Mouse (Mus musculus) heart, adult 2 months (tissue): ENCODE results near the gene Slc25a42.

Source experiments
- CTCF ChIP-seq: fragments of 200-600 bp; IDR thresholded peaks from 2 replicates; pipeline ENCODE4 v1.8.1; 2022; ENCODE audit warnings: antibody characterized with exemption, mild to moderate bottlenecking, moderate library complexity
- POLR2A ChIP-seq: fragments of 200-500 bp; IDR thresholded peaks from 2 replicates; pipeline ENCODE4 v1.6.1; 2011; ENCODE audit warnings: mild to moderate bottlenecking, low read depth, low read length, control low read depth; ENCODE audit not compliant: insufficient read depth

- no peak for TF ChIP-seq CTCF
- TF ChIP-seq POLR2A, result no peak
These were observed 5.3 kb upstream of the Slc25a42 start for GRCm38 (mm10) chr8:70217441-70217840.
